Mouse (Mus musculus): ENCODE results near the gene Pla2r1. TPM values are rescaled to one million over a fixed set of nuclear protein-coding genes. Genes with fewer than 3 reads are reported as not detected.

Gene Pla2r1
- polyA plus RNA-seq, 2 experiments from 2014 or later, result not detected

GRCm38 (mm10) chr2:60500583-60501116, 52.5 kb downstream of the Pla2r1 start:
- no peak for ATAC-seq

- ATAC-seq, result no peak
Measured at GRCm38 (mm10) chr2:60479906-60480305, 73.2 kb downstream of the Pla2r1 start.

GRCm38 (mm10) chr2:60478778-60479177, 74.3 kb downstream of the Pla2r1 start:
- no peak for ATAC-seq

DNA sequence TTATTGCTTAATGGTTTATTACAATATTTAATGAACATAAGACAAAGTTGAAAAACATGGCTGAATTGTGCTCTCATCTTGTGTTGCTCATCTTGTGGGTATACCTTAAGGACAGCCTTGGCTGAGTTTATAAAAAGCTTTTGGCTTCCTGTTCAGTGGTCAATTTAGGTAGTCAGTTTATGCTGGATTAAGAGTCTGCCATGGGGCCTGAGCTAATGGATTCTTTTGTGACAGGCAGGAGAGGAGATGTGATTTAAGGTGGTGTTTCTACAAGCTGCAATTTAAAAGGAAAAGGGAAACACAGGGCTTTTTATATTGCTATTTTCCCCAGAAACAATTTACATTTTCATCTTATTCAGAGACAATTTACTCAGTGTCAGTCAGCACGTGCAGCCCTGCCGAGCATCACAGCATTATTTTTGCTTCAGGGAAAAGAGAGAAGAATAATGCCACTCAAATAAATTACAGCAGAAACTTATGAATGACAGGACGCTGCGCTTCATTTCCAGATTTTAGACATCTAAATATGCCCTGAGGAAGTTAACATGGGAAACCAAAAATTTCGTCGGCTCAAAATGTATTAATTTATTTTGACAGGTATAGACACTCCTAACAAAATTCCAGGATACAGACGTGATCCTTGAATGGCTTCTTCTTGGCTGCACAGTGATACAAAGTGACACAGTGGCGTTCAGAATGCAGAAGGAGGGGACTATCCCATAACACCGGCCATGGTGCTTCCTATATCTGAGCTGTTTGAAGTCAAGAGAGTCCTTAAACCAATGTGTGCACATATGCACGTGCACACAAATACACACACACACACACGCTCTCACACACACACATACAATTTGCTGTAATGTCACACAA, 84.0 kb downstream of the Pla2r1 start:
- ATAC-seq, result no peak

- no peak for ATAC-seq
Measured at GRCm38 (mm10) chr2:60452376-60452775, 100.7 kb downstream of the Pla2r1 start.

- ATAC-seq, result no peak
Measured at GRCm38 (mm10) chr2:60451119-60451773, 101.9 kb downstream of the Pla2r1 start.

DNA sequence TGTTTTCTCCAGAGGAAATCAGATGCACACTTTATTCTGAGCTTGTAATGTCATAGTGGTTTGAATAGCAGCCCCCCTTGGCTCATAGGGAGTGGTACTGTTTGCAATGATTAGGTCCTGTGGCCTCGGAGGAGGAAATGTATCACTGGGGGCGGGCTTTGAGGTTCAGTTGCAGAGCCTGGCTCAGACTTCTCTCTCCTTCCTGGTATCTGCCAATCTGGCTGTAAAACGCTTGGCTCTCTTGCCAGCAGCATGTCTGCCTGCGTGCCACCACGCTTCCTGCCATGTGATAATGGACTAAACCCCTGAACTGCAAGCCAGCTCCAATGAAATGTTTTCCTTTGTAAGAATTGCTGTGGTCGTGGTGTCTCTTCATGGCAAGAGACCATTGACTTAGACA, 103.4 kb downstream of the Pla2r1 start:
- ATAC-seq, result no peak

GRCm38 (mm10) chr2:60444711-60445509, 108.2 kb downstream of the Pla2r1 start:
- no peak for ATAC-seq

DNA sequence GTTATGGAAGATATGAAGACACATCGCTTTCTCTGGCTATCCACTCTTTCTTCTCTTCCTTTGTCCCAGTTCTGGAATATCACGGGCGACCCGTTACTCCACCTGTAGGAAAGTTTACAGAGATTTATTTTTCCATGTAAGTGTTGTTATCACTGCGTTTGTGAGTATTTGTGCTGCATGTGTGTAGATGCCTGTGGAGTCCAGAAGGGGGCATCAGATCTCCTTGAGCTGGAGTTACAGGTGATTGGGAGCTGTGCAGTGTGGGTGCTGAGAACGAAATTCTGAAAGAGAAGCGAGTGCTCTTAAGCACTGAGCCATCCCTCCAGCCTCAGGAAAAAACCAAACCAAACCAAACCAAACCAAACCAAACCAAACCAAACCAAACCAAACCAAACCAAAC, 109.8 kb downstream of the Pla2r1 start:
- ATAC-seq, result no peak

- no peak for ATAC-seq
Measured at GRCm38 (mm10) chr2:60441875-60442274, 111.2 kb downstream of the Pla2r1 start.

- no peak for ATAC-seq
Measured at GRCm38 (mm10) chr2:60436802-60437201, 116.3 kb downstream of the Pla2r1 start.

DNA sequence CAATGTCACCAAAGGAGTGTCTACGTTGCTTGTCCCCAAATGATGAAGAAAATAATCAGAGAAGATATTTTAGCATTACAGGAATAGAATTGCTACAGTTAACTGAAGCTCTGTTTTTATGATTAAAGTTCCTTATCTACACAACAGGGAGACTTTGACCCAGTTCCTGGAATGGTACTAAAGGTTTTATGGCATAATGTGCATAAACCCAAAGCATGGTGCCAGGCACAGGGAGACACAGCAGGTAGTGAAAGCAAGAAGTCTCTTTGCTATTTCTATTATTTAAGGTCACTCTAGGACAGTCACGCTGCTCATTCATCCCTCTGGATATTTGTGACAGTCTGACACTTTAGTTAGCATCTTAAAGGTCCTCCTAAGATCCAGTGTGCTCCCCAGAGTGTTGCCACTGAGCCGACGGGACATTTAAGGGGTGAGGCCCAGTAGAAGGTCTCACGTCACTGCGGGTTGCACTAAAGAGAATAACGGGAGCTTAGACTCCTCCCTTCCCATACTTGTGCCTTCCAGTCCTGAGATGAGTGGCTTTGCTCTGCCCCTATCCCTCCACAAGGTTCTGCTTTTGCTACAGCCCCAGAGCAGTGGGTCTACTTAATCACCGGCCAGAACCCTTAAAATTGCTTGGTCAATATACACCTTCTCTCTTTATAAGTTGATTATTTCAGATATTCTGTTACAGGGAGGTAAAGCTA, 122.6 kb downstream of the Pla2r1 start:
- no peak for ATAC-seq

GRCm38 (mm10) chr2:60418075-60418474, 135.0 kb downstream of the Pla2r1 start:
- peak; percentile 90 for ATAC-seq

DNA sequence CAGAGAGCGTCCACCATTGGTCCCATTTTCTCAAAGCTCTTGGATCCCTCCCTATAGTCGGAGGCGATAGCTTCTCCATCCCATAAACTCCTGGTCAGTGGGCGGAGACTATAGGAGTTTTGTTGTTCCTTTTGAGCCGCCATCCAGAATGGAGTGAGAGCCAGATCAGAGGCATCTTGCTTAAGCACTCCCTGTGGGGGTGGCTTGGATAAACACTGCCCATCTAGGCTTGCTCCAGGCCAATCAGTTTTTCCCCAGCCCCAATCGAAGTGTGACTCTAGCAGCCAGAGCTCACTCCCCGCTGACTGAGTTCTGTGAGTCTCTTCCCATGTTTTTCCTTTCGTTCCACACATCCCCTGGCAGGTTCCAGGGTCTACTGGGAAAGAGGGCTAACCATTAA, 138.8 kb downstream of the Pla2r1 start:
- no peak for ATAC-seq

DNA sequence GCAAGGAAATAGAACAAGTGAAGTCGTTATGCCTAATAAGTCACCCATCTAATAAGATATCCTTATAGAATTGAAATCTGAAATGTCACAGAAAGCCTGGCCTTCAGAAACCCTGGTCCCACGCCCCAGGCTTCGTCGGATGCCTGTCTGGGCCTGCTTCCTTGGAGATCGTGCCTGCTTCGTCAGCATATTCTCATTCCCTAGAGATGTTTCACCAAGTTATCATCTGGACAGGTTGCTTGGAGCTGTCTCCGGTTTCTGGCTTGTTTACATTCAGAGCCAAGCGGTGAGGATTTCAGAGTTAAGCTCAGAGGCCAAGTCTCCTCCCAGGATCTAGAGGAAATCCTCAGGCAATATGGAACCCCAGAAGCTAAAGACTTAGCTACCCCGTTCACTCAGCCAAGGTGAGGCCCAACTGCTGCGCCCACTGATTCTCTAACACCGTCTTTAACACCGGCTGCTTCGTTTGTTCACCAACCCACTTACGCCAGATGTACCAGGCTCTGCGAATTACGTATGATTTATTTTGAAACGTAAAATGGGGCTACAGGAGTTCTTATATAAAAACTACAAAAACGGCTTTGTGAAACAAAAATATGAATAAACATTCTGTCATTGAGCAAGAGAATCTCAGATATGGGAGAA, 140.0 kb downstream of the Pla2r1 start:
- no peak for ATAC-seq

GRCm38 (mm10) chr2:60411181-60411580, 141.9 kb downstream of the Pla2r1 start:
- ATAC-seq, result no peak

DNA sequence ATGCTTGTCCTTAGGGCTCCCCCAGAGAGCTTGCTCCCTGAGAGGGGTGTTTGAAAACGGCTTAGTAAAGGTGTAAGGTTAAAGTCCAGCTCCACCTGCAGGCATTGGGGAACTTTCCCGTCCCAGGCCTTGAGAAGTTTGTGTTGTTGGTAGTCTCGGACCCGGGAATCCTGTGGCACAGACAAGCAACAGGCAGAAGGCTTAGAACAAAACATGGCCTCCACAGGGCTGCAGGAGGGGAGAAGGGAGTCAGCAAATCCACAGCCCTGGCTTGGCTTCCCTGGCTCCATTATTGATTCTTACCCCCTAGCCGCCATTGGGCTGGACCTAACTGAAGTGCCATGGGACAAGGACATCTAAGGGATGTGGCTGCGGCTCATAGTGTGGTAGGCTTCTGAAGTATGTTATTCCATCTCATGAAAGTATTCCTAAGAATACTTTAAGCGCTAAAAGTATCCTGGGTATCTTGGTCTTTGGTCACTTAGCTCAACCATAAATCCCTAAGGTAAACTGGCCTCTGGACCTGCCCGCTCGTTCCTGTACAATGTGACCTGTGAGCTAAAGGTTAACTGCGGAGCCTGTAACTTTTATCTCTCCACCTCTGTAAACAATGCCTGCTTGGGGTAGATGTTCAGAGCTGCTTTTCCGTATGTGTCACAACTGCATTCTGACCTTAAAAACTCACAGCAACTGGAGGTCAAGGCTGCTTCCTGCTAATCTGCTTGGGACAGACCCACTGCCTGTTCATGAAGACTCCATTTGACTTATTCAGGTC, 142.9 kb downstream of the Pla2r1 start:
- ATAC-seq, result no peak

GRCm38 (mm10) chr2:60409194-60409593, 143.9 kb downstream of the Pla2r1 start:
- ATAC-seq, result no peak

DNA sequence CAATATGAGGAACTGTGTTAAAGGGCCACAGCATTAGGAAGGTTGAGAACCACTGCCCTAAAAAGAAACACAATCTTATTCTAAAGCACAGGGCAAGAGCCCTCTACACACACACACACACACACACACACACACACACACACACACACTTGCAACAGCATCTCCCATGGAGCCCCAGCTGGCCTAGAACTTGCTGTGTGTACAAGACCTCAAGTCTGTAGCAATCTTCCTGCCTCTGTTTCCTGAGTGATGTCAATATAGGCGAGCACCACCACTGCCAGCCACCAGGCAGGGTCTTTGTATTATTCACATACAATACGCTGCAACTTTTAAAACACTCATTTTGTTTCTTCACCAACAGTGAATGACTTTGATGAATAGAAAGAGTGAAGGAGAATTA, 145.7 kb downstream of the Pla2r1 start:
- no peak for ATAC-seq

DNA sequence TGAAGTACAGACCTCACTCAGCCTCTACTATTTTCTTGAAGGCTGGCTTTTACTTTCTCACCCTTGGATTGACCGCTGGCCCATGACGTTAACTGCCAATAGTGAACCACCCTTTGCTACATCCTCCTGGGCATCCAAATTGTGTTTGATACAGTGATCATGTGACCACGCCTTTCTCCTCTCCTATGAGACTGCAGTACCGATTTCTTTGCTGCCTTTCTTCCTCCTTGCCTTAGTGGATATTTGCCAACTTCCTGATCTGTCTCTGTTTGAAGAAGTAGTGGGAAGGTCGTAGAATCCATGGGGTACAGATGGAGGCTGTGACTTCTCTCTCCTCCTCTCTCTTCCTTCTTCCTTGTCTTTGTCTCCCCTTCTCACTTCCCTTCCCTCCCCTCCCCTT, 147.7 kb downstream of the Pla2r1 start:
- no peak for ATAC-seq

DNA sequence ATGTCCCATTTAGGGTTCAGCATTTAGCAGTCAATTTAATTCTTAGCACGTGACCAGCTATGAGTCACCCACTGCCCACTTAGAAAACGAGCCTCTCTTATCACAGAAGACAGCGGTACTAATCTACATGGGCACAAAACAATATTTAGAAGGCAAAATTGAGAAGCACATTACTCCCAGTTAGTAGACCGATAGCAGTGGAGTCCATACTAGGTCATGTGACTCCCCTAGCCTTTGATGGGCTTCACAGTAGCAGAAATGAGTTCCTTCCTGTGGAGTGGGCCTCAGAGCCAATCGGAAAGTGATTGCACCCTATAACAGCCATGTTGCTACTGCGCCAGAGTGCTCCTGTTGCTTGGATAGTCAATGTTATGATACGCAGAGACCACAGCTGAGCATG, 148.3 kb downstream of the Pla2r1 start:
- ATAC-seq, result no peak
